Mouse (Mus musculus): ENCODE data around the gene Tcap.

DNA sequence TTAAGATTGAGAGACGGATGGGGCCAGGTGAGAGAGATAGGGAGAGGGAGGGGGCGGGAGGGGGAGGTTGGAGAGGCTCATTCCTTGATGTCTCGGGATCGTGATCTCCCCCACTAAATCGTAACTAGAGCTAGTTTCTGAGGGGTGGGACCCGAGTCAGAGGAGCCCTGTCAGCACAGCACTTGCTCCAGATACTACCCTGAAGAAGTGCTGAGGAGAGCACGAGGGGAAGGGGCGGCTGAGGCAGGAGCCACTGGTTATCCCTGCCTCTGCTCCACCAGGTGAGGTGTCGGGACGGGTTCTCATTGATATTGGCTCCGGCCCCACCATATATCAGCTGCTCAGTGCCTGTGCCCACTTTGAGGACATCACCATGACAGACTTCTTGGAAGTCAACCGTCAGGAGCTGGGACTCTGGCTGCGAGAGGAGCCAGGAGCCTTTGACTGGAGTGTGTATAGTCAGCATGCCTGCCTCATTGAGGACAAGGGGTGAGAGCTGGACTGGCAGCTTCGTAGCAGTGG, 3.5 kb downstream of the Tcap start:
- TF ChIP-seq GATA1 (IDR thresholded peaks at IDR 0.05; ENCODE audit: low read length) (no peak), TAL1 (IDR thresholded peaks at IDR 0.05; ENCODE audit: low read length) (no peak)
